Mouse (Mus musculus): Measurements from ENCODE around the gene Hist1h2ak. TPM values are rescaled to one million over a fixed set of nuclear protein-coding genes. Genes with fewer than 3 reads are reported as not detected.
"Not testable (repeated sequence)": the region's sequence is repeated elsewhere in the genome, so short reads cannot be mapped to it uniquely, and the experiment has no call there.

The Hist1h2ak gene
- total RNA-seq, 1 experiment from 2014 or later = 46.9 TPM

DNA sequence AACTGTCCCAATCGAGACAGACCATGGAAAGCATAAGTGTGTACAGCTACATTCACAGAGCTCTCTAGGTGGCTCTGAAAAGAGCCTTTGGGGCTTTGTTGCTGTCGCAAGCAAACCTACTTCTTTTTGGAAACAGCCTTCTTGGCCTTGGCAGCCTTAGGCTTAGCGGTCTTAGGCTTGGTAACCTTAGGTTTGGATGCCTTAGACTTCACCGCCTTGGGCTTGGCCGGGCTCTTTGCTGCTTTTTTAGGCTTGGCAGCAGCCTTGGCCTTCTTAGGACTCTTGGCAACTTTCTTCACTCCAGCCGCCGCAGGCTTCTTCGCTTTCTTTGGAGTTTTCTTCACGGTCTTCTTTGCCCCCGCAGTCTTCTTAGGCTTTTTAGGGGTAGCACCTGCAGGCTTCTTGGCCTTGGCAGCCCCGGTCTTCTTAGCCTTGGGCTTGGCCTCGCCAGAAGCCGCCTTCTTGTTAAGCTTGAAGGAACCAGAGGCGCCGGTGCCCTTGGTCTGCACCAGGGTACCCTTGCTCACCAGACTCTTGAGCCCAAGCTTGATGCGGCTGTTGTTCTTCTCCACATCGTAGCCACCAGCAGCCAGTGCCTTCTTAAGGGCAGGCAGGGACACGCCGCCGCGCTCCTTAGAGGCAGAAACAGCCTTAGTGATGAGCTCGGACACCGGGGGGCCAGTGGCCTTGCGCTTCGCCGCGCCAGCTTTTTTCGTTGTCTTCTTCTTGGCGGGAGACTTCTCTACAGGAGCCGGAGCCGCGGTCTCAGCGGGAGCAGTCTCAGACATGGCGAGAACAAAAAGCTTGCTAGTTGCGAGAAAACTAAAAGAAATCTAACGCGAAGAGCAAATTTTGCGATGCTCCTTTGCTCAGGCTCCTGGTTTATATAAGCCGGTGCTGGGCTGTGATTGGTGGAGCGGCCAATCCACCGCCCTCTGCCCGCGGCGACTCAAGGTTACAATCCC lies 26.4 kb upstream of the Hist1h2ak start, which contains the start of gene Hist1h1b:
Gene Hist1h1b, minus strand, starts transcription at position 859 of the 965 bp plus-strand sequence.
- ATAC-seq (replicated peaks; ENCODE audit: insufficient number of reproducible peaks, low FRiP score, low TSS enrichment, poor library complexity, severe bottlenecking) = no peak

DNA sequence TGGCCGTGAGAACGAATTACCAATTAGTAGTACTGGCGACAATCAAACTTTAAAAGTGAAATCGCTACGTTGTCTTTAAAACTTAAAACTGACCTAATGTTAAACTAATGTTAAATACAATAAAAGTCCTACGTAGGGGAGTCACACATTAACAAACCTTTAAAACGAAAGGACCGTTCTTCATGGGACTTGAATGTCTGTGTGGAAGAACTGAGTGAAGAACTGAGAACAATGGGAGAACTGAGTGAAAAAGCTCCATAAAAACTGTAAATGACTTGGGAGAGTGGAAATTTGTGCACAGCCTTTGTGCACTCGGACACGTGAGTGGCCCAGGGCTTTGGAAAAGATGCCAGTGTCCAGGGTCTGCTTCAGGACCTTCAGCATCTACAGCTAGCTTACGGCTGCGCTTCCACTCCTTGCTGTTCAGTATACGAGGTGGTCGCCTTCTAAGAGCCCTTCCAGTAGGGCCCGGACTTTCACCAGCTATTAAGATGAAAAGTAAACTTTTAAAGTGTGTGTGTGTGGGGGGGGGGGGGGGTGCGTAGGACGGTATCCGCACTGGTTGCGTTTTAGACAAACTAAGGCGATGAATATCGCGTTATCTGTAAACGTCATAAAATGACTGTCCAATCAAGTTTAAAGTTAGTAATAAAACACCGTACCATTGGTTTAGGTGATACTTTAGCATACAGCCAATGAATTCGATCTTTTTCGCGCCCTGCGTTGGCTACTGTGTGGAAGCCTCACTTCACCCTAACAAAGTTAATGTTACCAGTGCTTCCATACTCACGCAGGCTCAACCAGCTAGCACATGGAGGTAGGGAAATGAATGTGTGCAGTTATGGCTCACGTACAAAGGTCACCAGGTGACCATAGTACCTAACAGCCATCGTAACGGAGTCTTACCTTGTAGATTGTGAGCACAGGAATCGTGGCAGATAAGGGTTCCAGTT lies 25.5 kb upstream of the Hist1h2ak start:
- peak; percentile 93 for ATAC-seq (replicated peaks; ENCODE audit: insufficient number of reproducible peaks, low FRiP score, low TSS enrichment, poor library complexity, severe bottlenecking)

DNA sequence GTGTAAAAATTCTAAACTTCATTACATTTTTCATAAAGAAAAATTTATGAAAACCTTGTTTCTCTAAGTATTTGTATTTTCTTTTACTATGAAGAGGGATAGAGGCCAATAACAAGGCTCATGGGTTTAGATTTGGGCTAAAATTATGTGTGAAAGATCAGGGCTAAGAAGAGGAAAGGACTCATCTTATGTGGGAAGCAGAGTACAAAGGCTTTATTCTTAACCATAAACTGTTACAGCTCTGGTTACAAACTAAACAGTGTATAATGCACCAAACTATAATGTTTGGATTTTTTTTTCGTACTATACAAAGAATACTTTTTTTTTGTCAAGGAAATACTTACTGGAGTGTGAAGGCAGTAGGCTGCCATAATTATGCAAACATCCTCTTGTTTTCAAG lies 2.1 kb upstream of the Hist1h2ak start:
- ATAC-seq (replicated peaks; ENCODE audit: insufficient number of reproducible peaks, low FRiP score, low TSS enrichment, poor library complexity, severe bottlenecking) = no peak

DNA sequence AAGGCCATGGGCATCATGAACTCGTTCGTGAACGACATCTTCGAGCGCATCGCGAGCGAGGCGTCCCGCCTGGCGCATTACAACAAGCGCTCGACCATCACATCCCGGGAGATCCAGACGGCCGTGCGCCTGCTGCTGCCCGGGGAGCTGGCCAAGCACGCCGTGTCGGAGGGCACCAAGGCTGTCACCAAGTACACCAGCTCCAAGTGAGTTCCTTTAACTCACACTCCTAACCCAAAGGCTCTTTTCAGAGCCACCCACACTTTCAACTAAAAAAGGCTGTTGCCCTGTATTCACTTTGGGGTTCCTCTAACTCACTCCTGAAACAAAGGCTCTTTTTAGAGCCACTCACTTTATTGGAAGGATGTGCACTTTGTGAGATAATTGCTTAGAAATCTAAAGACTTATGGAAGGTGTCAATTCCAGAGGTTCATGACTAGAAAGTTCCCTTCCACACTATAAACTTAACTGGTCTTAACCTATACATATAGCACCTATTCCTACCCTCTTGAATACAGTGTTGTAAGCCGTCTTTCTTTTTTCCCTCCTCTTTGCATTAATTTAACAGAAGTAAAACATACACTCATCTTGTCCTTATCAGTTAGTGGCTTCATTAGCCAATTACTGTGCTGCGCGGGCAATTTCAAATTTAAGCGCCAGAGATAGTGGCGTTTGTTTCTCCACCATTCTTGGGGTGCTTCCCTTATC lies 821 bp upstream of the Hist1h2ak start:
- not testable (repeated sequence) for ATAC-seq (replicated peaks; ENCODE audit: insufficient number of reproducible peaks, low FRiP score, low TSS enrichment, poor library complexity, severe bottlenecking)

DNA sequence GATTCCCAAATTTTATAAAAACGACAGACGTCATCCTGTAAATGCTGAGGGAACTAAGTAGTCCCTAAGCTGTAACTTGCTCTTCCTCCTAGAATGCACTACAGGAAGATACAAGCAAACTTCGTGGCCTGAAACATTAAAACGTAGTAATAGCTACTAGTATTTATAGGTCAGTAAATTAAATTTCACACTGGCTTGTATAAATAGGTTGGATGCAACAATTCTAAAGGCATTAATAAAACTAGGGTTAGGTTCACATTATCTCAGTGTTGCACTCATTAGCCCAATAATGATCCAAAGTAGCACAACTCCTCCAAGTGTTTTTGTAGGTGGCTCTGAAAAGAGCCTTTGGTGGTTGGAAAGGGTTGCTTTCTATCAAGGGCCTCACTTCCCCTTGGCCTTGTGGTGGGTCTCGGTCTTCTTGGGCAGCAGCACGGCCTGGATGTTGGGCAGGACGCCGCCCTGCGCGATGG lies 540 bp downstream of the Hist1h2ak start:
- no peak for ATAC-seq (replicated peaks; ENCODE audit: insufficient number of reproducible peaks, low FRiP score, low TSS enrichment, poor library complexity, severe bottlenecking)

DNA sequence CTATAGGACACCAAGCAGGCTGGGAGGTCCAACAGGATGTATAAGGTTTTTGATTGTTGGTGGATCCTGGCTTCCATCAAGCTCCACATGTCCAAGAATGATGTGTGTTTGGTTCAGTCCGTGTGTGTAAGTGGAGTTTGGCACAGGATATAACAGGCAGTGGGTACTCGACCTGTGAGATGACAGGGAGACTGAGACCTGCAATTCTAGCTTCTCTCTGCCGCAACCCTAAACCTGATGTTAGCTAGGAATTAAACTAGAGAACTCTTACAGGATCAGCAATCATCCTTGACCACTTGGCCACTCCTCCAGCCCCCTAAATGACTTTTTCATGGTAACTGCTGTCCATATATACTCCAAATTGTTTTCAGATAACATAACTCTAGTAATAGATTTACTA lies 1.3 kb downstream of the Hist1h2ak start:
- no peak for ATAC-seq (replicated peaks; ENCODE audit: insufficient number of reproducible peaks, low FRiP score, low TSS enrichment, poor library complexity, severe bottlenecking)

DNA sequence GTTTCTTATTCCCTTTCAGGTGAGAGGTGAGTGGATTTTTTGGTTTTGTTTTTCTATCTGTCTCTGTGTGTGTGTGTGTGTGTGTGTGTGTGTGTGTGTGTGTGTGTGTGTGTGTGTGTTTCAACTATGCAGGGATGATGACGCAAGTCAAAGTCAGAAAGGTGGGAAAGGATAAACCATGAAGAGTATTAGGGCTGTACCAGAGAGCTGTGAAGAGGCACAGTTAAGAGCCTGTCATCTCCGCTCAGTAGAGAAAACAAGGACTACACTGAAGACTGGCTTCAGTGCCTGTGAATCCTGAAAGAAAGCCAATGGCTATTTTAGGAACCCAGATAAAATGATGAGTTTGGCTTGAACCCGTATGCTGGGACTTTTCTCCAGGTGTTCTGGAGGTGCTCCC lies 1.8 kb downstream of the Hist1h2ak start:
- no peak for ATAC-seq (replicated peaks; ENCODE audit: insufficient number of reproducible peaks, low FRiP score, low TSS enrichment, poor library complexity, severe bottlenecking)

DNA sequence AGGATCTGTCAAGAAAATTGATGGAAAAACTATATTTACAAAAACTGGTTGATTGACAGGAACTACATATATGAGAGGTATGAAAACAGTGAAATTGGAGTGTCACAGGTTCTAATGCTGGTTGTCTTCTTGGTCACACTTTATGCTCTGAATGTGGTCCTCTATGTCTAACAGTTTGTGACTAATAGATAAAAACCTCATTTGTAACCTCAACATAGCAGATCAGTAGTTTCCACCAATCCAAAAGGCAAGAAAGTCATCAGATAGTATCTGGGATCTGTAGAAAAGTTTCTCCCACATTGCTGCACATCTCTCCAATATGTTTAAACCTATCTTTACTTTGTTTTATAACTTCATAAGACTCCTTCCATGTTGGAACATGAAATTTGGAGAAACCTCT lies 2.2 kb downstream of the Hist1h2ak start:
- ATAC-seq (replicated peaks; ENCODE audit: insufficient number of reproducible peaks, low FRiP score, low TSS enrichment, poor library complexity, severe bottlenecking) = no peak

DNA sequence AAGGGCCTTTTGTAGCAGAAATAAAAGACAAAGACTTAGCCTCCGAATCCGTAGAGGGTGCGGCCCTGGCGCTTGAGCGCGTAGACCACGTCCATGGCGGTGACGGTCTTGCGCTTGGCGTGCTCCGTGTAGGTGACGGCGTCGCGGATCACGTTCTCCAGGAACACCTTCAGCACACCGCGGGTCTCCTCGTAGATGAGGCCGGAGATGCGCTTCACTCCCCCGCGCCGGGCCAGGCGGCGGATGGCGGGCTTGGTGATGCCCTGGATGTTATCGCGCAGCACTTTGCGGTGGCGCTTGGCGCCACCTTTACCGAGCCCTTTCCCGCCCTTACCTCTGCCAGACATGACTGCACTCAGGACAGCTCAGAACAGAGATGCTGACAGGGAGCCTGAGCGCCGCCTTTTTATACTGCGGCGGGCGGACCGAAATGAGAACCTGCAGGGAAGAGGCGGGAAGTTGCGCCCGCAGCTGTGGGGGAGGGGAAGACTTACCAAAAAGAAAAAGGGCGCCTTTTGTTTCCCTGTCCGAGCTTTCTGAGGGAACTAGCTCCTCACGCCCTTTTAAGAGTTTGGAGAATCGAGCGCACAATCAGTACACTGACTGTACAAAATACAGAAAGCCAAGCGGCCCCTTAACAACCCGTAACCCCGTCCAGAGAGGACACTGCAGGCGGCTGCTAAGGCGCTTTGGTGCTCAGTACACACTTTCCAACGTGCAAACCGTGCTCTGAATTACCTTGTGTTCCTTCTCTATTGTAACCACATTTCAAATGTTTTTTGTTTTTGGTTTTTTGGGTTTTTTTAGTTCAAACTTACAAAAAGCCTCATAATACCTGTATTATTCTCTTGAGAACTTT lies 3.2 kb downstream of the Hist1h2ak start, which contains the start of gene Hist1h4k:
Gene Hist1h4k, minus strand, starts transcription at position 347 of the 859 bp plus-strand sequence.
- ATAC-seq (replicated peaks; ENCODE audit: insufficient number of reproducible peaks, low FRiP score, low TSS enrichment, poor library complexity, severe bottlenecking) = peak; percentile 87

DNA sequence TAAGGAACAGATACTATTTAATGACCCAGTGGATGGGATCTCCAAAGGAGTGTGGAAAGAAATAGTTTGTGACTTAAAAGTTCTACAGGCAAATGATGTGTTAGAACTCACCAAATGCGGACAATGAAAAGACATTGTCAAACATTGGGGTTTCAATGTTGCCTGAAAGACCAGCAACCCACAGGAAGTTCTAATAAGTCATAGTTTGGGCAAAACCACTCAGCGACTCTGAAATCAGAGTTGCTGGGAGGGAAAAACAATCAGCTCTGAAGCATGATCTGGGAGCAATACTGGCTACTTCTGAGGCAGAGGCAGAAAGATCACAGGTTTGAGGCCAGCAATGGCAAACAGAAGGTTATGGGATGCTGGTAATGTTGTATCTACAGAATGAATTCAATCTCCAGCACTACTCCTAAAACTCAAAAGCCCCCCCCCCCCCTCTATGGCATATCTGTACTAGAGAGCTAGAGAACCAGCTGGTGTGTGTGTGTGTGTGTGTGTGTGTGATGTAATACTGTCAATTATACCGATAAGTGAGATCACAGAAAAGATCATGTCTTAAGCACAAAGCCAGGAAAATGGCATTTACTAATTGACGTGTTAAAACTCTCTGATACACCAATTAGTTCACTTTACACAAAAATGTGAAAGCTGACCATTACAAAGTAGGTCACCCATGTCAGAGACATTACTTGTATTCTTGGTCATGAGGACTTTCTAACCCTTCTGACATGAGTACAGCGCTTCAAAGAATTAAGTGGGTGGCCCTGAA lies 4.1 kb downstream of the Hist1h2ak start:
- ATAC-seq (replicated peaks; ENCODE audit: insufficient number of reproducible peaks, low FRiP score, low TSS enrichment, poor library complexity, severe bottlenecking) = no peak

DNA sequence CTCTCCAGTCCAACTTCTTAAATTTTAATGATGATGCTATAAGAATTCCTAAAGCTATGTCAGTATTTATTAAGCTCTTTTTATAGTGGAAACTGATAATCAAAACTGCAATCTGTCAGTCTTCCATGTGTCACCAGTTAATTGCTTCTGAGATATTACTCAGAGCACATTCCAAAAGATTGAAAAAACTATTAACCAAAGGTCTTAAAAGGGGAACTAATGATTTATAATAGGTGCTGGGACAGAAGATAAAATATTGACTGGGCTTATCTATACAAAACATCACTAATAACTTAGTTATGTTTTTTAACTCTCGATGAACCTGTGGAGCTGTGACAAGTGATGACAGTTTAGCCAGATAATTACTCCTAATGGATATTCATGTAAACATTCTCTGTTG lies 8.6 kb downstream of the Hist1h2ak start:
- no peak for ATAC-seq (replicated peaks; ENCODE audit: insufficient number of reproducible peaks, low FRiP score, low TSS enrichment, poor library complexity, severe bottlenecking)

DNA sequence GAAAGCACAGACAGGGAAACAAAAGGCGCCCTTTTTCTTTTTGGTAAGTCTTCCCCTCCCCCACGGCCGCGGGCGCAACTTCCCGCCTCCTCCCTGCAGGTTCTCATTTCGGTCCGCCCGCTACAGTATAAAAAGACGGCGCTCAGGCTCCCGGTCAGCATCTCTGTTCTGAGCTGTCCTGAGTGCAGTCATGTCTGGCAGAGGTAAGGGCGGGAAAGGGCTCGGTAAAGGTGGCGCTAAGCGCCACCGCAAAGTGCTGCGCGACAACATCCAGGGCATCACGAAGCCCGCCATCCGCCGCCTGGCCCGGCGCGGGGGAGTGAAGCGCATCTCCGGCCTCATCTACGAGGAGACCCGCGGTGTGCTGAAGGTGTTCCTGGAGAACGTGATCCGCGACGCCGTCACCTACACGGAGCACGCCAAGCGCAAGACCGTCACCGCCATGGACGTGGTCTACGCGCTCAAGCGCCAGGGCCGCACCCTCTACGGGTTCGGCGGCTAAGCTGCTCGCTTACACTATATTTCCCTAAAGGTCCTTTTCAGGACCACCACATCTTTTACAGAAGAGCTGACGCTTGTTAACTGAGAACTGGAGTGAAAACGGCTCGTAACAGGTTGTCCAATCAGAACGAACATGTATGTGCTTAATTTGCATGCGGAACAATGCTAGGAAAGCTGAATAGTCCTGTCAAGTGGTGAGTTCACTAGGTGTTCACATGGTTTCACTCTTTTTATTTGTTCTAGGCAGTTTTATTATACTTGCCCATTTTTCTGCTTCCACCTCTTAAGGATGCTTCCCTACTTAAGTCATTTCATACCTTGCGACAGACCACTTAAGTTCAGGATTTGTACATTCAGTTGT lies 18.5 kb downstream of the Hist1h2ak start, which contains the start of gene Hist1h4j:
Gene Hist1h4j, plus strand, starts transcription at position 159 of the 862 bp plus-strand sequence.
- ATAC-seq (replicated peaks; ENCODE audit: insufficient number of reproducible peaks, low FRiP score, low TSS enrichment, poor library complexity, severe bottlenecking) = peak; percentile 67

DNA sequence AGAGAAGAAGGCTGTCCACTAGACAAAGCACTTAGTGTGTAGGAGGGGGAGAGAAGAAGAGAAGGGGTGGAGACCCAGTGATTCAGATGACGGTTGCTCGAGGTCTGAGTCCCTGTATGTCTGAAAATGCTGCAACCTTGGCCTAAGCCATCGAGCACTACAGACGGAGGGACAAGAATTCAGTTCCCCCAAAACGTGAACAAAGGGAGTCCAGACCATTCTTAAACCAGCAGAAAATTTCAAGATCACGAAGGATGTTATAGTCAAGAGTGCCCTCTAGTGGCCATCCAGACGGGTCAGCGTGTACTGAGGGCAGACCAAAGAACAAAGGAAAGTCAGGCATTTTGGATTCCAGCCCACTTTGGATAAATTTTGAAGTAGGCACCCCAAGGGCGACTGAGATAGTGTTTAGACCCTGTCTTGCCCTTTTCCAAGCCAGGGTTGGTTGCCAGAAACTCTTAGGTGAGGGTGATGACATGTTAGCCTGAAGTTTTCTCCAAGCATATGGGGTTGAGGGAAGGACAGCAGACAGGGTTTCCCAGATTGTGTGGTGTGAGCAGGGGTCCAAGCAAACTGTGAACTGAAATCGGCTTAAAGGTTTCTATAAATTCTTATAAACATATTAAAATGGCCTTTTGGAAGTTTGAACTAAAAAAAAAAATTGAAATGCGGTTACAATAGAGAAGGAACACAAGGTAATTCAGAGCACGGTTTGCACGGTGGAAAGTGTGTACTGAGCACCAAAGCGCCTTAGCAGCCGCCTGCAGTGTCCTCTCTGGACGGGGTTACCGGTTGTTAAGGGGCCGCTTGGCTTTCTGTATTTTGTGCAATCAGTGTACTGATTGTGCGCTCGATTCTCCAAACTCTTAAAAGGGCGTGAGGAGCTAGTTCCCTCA lies 19.4 kb downstream of the Hist1h2ak start:
- peak; percentile 88 for ATAC-seq (replicated peaks; ENCODE audit: insufficient number of reproducible peaks, low FRiP score, low TSS enrichment, poor library complexity, severe bottlenecking)

DNA sequence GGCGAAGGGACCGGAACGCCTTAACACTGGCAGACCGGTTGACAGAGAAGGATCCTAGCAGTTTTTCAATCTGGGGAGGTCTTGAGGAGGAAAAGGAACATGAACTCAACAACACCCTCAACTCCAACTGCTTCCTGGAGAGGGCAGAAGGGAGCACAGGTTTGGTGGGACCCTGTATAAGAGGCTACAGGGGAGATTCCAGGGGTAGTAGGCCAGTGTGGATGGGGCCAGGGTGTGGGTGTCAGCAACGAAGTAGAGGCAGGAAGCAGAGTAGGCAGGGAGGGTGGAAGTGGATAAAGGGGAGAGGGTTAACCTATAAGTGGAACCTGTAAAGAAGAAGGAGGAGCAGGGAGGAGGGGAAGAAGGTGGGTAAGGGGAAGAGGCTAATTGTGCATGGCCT lies 20.2 kb downstream of the Hist1h2ak start:
- ATAC-seq (replicated peaks; ENCODE audit: insufficient number of reproducible peaks, low FRiP score, low TSS enrichment, poor library complexity, severe bottlenecking) = no peak

DNA sequence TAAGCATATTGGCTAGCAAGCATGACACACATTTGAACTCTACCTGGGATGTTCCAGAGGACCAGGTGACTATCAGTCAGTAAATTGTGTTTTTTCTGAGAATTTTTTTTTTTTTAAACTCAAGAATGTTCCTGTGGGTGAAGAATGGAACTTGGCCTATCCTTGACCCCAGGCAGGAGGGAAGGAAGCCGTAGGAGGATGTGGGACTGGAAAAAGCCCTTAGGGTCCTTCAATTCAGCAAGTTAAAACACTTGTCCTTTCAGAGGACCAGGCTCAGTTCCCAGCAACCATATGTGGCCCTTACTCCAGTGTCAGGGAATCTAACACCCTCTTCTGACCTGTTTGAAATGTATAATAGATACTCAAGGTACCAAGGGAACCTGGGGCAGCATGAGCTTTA lies 24.1 kb downstream of the Hist1h2ak start:
- ATAC-seq (replicated peaks; ENCODE audit: insufficient number of reproducible peaks, low FRiP score, low TSS enrichment, poor library complexity, severe bottlenecking) = no peak

Measured in monocyte, adult 5-6 weeks (primary cell).